Mouse (Mus musculus): ENCODE data around the gene Rnf144a. TPM values are rescaled to one million over a fixed set of nuclear protein-coding genes. Genes with fewer than 3 reads are reported as not detected.

Rnf144a gene
- polyA plus RNA-seq, 1 experiment = 18.8 TPM

GRCm38 (mm10) chr12:26399391-26399790 lies 15.7 kb downstream of the Rnf144a start:
- peaks cover 6% of the 10 kb centered on the region; the same call in 1 of the 2 replicates for H3K4me1 ChIP-seq (ENCODE audit: control insufficient read depth, insufficient read depth, low read length)
- H3K27ac ChIP-seq (ENCODE audit: insufficient read depth, low read length) = no peak overlapping the region
- no peak overlapping the region for H3K4me3 ChIP-seq (ENCODE audit: insufficient read depth, low read length)
- TF ChIP-seq POLR2A (IDR thresholded peaks at IDR 0.05; ENCODE audit: low read depth, low read length) (no peak), CTCF (IDR thresholded peaks at IDR 0.05; ENCODE audit: borderline replicate concordance, insufficient read depth, low read length) (no peak)

GRCm38 (mm10) chr12:26398597-26398996 lies 16.5 kb downstream of the Rnf144a start:
- TF ChIP-seq CTCF (IDR thresholded peaks at IDR 0.05; ENCODE audit: borderline replicate concordance, insufficient read depth, low read length) (no peak), POLR2A (IDR thresholded peaks at IDR 0.05; ENCODE audit: low read depth, low read length) (no peak)
- H3K4me3 ChIP-seq (ENCODE audit: insufficient read depth, low read length) = no peak overlapping the region
- peaks cover 6% of the 10 kb centered on the region; the same call in 1 of the 2 replicates for H3K4me1 ChIP-seq (ENCODE audit: control insufficient read depth, insufficient read depth, low read length)
- H3K27ac ChIP-seq (ENCODE audit: insufficient read depth, low read length) = no peak overlapping the region

GRCm38 (mm10) chr12:26394485-26395470 lies 20.3 kb downstream of the Rnf144a start:
- Histone ChIP-seq H3K27ac (ENCODE audit: insufficient read depth, low read length) (no peak overlapping the region), H3K4me3 (ENCODE audit: insufficient read depth, low read length) (no peak overlapping the region), H3K4me1 (ENCODE audit: control insufficient read depth, insufficient read depth, low read length) (0 out of 2 replicates have a peak, but pooled peaks cover 2% of the 10 kb centered on the region)
- TF ChIP-seq POLR2A (IDR thresholded peaks at IDR 0.05; ENCODE audit: low read depth, low read length) = no peak
- no peak for TF ChIP-seq CTCF (IDR thresholded peaks at IDR 0.05; ENCODE audit: borderline replicate concordance, insufficient read depth, low read length)

GRCm38 (mm10) chr12:26393291-26393690 lies 21.8 kb downstream of the Rnf144a start:
- Histone ChIP-seq H3K4me1 (ENCODE audit: control insufficient read depth, insufficient read depth, low read length) (no peaks in the 10 kb centered on the region), H3K27ac (ENCODE audit: insufficient read depth, low read length) (no peak overlapping the region), H3K4me3 (ENCODE audit: insufficient read depth, low read length) (no peak overlapping the region)
- TF ChIP-seq POLR2A (IDR thresholded peaks at IDR 0.05; ENCODE audit: low read depth, low read length) = no peak
- no peak for TF ChIP-seq CTCF (IDR thresholded peaks at IDR 0.05; ENCODE audit: borderline replicate concordance, insufficient read depth, low read length)

- TF ChIP-seq CTCF (IDR thresholded peaks at IDR 0.05; ENCODE audit: borderline replicate concordance, insufficient read depth, low read length) (no peak), POLR2A (IDR thresholded peaks at IDR 0.05; ENCODE audit: low read depth, low read length) (no peak)
- Histone ChIP-seq H3K4me3 (ENCODE audit: insufficient read depth, low read length) (no peak overlapping the region), H3K27ac (ENCODE audit: insufficient read depth, low read length) (no peak overlapping the region), H3K4me1 (ENCODE audit: control insufficient read depth, insufficient read depth, low read length) (no peaks in the 10 kb centered on the region)
Observed at GRCm38 (mm10) chr12:26391162-26391561, 23.9 kb downstream of the Rnf144a start.

GRCm38 (mm10) chr12:26387523-26387922 lies 27.5 kb downstream of the Rnf144a start:
- no peak overlapping the region for H3K27ac ChIP-seq (ENCODE audit: insufficient read depth, low read length)
- H3K4me3 ChIP-seq (ENCODE audit: insufficient read depth, low read length) = no peak overlapping the region
- no peaks in the 10 kb centered on the region for H3K4me1 ChIP-seq (ENCODE audit: control insufficient read depth, insufficient read depth, low read length)
- TF ChIP-seq CTCF (IDR thresholded peaks at IDR 0.05; ENCODE audit: borderline replicate concordance, insufficient read depth, low read length) (no peak), POLR2A (IDR thresholded peaks at IDR 0.05; ENCODE audit: low read depth, low read length) (no peak)

GRCm38 (mm10) chr12:26386947-26387346 lies 28.1 kb downstream of the Rnf144a start:
- TF ChIP-seq POLR2A (IDR thresholded peaks at IDR 0.05; ENCODE audit: low read depth, low read length) (no peak), CTCF (IDR thresholded peaks at IDR 0.05; ENCODE audit: borderline replicate concordance, insufficient read depth, low read length) (no peak)
- Histone ChIP-seq H3K27ac (ENCODE audit: insufficient read depth, low read length) (no peak overlapping the region), H3K4me1 (ENCODE audit: control insufficient read depth, insufficient read depth, low read length) (no peaks in the 10 kb centered on the region), H3K4me3 (ENCODE audit: insufficient read depth, low read length) (no peak overlapping the region)

- H3K4me3 ChIP-seq (ENCODE audit: insufficient read depth, low read length) = no peak overlapping the region
- TF ChIP-seq CTCF (IDR thresholded peaks at IDR 0.05; ENCODE audit: borderline replicate concordance, insufficient read depth, low read length) = no peak
- TF ChIP-seq POLR2A (IDR thresholded peaks at IDR 0.05; ENCODE audit: low read depth, low read length) = no peak
- peaks cover 4% of the 10 kb centered on the region for H3K4me1 ChIP-seq (ENCODE audit: control insufficient read depth, insufficient read depth, low read length)
- H3K27ac ChIP-seq (ENCODE audit: insufficient read depth, low read length) = no peak overlapping the region
Observed at GRCm38 (mm10) chr12:26386189-26386588, 28.9 kb downstream of the Rnf144a start.

- Histone ChIP-seq H3K4me3 (ENCODE audit: insufficient read depth, low read length) (no peak overlapping the region), H3K4me1 (ENCODE audit: control insufficient read depth, insufficient read depth, low read length) (peaks cover 7% of the 10 kb centered on the region), H3K27ac (ENCODE audit: insufficient read depth, low read length) (no peak overlapping the region)
- TF ChIP-seq CTCF (IDR thresholded peaks at IDR 0.05; ENCODE audit: borderline replicate concordance, insufficient read depth, low read length) = no peak
- TF ChIP-seq POLR2A (IDR thresholded peaks at IDR 0.05; ENCODE audit: low read depth, low read length) = no peak
Observed at GRCm38 (mm10) chr12:26385735-26386134, 29.3 kb downstream of the Rnf144a start.

GRCm38 (mm10) chr12:26381730-26382129 lies 33.3 kb downstream of the Rnf144a start:
- no peak overlapping the region for H3K4me3 ChIP-seq (ENCODE audit: insufficient read depth, low read length)
- peak overlapping the region; percentile 92 for H3K27ac ChIP-seq (ENCODE audit: insufficient read depth, low read length)
- peaks cover 7% of the 10 kb centered on the region for H3K4me1 ChIP-seq (ENCODE audit: control insufficient read depth, insufficient read depth, low read length)
- TF ChIP-seq POLR2A (IDR thresholded peaks at IDR 0.05; ENCODE audit: low read depth, low read length) (no peak), CTCF (IDR thresholded peaks at IDR 0.05; ENCODE audit: borderline replicate concordance, insufficient read depth, low read length) (no peak)

All from embryonic fibroblast, embryonic 13.5 days (primary cell).